Mouse (Mus musculus) ES-Bruce4 (cell line): ENCODE data around the gene Ctrl. TPM values are rescaled to one million over a fixed set of nuclear protein-coding genes. Genes with fewer than 3 reads are reported as not detected.

Experiments
- H3K27ac ChIP-seq: 2 replicates; pipeline ENCODE4 v1.5.1; 2012; ENCODE audit warnings: low read length, inconsistent platforms; ENCODE audit not compliant: insufficient read depth
- H3K27me3 ChIP-seq: 2 replicates; pipeline ENCODE4 v1.6.1; 2012; ENCODE audit warnings: mild to moderate bottlenecking, low read length, inconsistent platforms; ENCODE audit not compliant: control insufficient read depth, poor library complexity, insufficient read depth, severe bottlenecking
- H3K36me3 ChIP-seq: 2 replicates; pipeline ENCODE4 v1.6.1; 2012; ENCODE audit warnings: inconsistent platforms, mild to moderate bottlenecking, low read length, moderate library complexity; ENCODE audit not compliant: control insufficient read depth, poor library complexity, insufficient read depth, severe bottlenecking
- H3K4me1 ChIP-seq: one replicate; pipeline ENCODE4 v1.8.1; 2011; ENCODE audit warnings: low read length; ENCODE audit not compliant: control insufficient read depth, insufficient read depth
- H3K4me3 ChIP-seq: 2 replicates; pipeline ENCODE4 v1.5.1; 2011; ENCODE audit warnings: low read depth, mild to moderate bottlenecking, low read length
- H3K9ac ChIP-seq: 2 replicates; pipeline ENCODE4 v1.6.1; 2012; ENCODE audit warnings: low read depth, mild to moderate bottlenecking, inconsistent platforms; ENCODE audit not compliant: poor library complexity, severe bottlenecking
- H3K9me3 ChIP-seq: replicated peaks from 2 replicates; pipeline ENCODE4 v1.6.1; 2012; ENCODE audit warnings: mild to moderate bottlenecking, low read length, inconsistent platforms; ENCODE audit not compliant: control insufficient read depth, poor library complexity, insufficient read depth, severe bottlenecking
- CTCF ChIP-seq: IDR thresholded peaks from one replicate; pipeline ENCODE4 v1.8.1; 2011; ENCODE audit warnings: low read depth, low read length
- EP300 ChIP-seq: IDR thresholded peaks from 2 replicates; pipeline ENCODE4 v1.6.1; 2011; ENCODE audit warnings: low read depth, low read length; ENCODE audit not compliant: insufficient read depth
- POLR2A ChIP-seq: IDR thresholded peaks from one replicate; pipeline ENCODE4 v1.8.1; 2011; ENCODE audit warnings: low read length; ENCODE audit not compliant: insufficient read depth
- polyA plus RNA-seq: library from polyadenylated mRNA; stranded (reverse); fragments of >200 nt; gene quantifications from 2 replicates; pipeline ENCODE4 v1.2.4, GENCODE M21; 2011; ENCODE audit warnings: low read depth; ENCODE audit not compliant: missing spikeins, insufficient read depth, insufficient read length

Gene Ctrl
- polyA plus RNA-seq, 1 experiment, result 1.7 TPM

DNA sequence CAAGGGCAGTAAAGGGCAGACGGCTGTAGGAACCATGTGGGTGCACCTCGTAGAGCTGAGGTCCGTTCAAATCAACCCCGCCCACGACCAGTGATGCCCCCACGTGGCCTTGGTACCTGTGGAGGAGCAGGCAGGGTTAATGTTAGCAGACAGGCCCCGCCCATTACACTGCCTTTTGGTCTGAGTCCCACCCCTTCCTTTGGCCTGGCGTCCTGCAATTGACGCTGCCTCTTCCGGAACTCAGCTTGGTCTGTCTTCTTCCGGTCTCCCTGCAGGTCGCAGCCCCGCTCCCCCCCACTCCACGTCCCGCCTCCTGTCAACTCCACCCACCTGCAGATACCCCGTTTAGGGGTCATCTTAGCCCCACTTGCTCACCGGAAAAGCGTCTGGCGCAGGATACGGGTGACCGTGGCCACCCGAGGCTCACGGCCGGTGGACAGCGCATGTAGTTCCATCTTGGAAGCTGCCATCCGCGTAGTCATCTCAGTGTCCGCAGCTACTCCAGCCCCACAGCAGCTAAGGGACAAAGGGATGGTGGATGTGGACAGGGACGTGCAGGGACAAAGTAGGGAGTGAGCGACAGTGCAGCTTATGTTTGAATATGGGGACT lies 3.3 kb upstream of the Ctrl start:
- Histone ChIP-seq H3K9me3 (no peaks in the 10 kb centered on the region), H3K4me1 (no peaks in the 10 kb centered on the region), H3K9ac (peak overlapping the region; percentile 36), H3K36me3 (no peaks in the 10 kb centered on the region), H3K27ac (no peak overlapping the region), H3K4me3 (peak overlapping the region; percentile 73), H3K27me3 (no peaks in the 10 kb centered on the region)
- TF ChIP-seq CTCF (no peak), EP300 (peak; percentile 40; the same call in 1 of the 2 replicates), POLR2A (peak; percentile 4)

DNA sequence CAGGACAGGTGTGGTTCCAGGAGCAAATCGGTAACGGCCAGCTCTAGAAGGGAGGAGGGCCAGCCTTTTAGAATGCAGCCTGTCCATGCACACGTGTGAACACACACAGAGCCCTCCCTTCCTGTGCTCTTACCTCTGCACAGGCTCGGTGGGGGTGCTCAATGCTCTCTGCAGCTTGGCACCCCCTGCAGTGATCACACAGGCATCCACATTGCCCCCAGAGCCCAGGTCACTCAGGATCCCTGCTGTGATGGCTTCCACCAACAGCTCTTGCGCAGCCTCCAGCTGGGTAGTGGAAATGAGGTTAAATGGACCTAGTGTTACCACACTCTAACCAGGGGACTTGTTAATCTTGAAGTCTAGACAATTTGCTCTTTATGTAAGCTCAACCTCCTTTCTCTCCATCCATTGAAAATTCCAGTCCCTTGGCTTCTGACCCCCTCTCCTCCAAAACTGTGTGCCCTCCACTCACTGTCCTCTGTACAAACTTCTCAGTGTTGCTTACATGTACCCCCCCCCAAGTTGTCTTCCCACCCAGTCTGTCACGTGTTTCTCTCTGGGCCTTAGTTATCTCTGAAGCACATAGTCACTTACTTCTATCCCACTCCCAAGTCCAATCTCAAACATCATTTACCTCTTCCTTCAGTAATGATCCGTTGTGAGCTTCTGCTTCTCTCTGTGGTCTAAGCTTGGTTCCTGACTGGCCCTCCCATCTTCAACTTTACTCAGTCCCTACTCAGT lies 2.4 kb upstream of the Ctrl start:
- no peaks in the 10 kb centered on the region for H3K27me3 ChIP-seq

DNA sequence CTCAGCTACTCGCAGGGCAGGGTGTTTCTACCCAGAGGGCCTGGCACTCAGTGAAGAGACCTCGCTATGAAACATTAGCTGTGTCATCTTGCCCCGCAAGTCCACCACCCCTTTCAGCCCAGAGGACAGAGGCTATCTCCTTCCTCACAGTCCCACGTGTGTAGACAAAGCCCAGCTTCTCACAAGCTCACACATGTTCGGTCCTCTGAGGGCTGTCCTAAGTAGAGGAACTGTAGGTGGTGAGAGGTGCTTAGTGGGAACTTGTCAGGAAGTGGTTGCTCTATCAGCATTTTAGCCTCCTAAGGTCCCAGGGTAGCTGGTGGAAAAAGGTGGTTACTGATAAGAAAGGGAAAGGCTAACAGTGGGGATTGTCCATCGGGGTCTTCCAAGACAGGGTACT lies 1.4 kb upstream of the Ctrl start:
- Histone ChIP-seq H3K27me3 (no peaks in the 10 kb centered on the region), H3K9ac (no peak overlapping the region), H3K4me3 (no peak overlapping the region), H3K9me3 (no peaks in the 10 kb centered on the region), H3K4me1 (no peaks in the 10 kb centered on the region), H3K27ac (no peak overlapping the region), H3K36me3 (no peaks in the 10 kb centered on the region)
- TF ChIP-seq CTCF (no peak), EP300 (no peak)

More for the DNA sequence above, 2.4 kb upstream of the Ctrl start:
- Histone ChIP-seq H3K4me3 (peak overlapping the region; percentile 73), H3K27ac (no peak overlapping the region), H3K9ac (peak overlapping the region; percentile 36), H3K9me3 (no peaks in the 10 kb centered on the region), H3K4me1 (no peaks in the 10 kb centered on the region), H3K36me3 (no peaks in the 10 kb centered on the region)
- TF ChIP-seq EP300 (no peak), POLR2A (no peak), CTCF (no peak)

DNA sequence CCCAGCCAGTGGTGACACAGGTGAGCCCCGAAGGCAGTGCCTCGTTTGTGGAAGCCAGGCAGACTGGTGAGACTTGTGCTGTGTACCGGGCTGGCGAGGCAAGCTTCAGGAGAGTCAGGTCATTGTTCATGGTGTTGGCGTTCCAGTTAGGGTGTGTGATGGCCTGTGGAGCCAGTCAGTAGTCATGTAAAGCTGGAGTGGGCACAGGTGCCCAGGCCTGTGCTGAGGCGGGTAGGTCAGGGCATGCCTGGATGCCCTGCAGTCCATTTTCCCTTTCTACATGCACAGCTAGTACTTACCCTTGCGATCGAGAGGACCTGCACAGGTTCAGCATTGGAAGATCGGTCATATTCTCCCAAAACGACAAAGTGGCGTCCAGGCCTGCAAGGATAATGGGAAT lies 1.1 kb downstream of the Ctrl start:
- no peak overlapping the region for H3K27ac ChIP-seq
- H3K9ac ChIP-seq, result no peak overlapping the region
- no peaks in the 10 kb centered on the region for H3K36me3 ChIP-seq
- no peak overlapping the region for H3K4me3 ChIP-seq
- no peaks in the 10 kb centered on the region for H3K27me3 ChIP-seq
- no peaks in the 10 kb centered on the region for H3K4me1 ChIP-seq
- no peak for TF ChIP-seq EP300
- TF ChIP-seq CTCF, result no peak
- no peak for TF ChIP-seq POLR2A
- H3K9me3 ChIP-seq, result no peaks in the 10 kb centered on the region

DNA sequence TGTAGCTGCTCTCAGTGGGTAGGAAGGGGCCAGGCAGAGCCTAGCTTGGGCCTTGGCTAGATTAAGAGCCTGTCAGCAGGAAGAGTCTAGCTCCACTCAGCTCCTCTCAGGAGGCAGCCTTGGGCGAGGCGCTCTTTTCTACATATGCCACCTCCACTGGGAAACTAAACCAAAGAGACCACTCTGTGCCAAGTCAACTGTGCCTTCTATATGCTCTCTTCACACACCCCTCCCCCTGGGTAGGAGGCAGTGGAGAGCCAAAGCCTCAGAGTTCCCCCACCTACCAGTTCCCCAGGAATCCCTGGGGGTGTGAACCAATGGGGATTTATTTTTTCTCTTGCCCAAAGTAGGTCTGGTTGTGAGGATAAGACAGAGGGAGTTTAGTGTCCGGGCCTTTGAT lies 2.4 kb downstream of the Ctrl start:
- no peaks in the 10 kb centered on the region for H3K36me3 ChIP-seq
- no peak overlapping the region for H3K9ac ChIP-seq
- no peaks in the 10 kb centered on the region for H3K4me1 ChIP-seq
- no peaks in the 10 kb centered on the region for H3K27me3 ChIP-seq
- H3K4me3 ChIP-seq, result no peak overlapping the region
- no peak overlapping the region for H3K27ac ChIP-seq
- no peaks in the 10 kb centered on the region for H3K9me3 ChIP-seq
- TF ChIP-seq CTCF (no peak), EP300 (no peak), POLR2A (no peak)

DNA sequence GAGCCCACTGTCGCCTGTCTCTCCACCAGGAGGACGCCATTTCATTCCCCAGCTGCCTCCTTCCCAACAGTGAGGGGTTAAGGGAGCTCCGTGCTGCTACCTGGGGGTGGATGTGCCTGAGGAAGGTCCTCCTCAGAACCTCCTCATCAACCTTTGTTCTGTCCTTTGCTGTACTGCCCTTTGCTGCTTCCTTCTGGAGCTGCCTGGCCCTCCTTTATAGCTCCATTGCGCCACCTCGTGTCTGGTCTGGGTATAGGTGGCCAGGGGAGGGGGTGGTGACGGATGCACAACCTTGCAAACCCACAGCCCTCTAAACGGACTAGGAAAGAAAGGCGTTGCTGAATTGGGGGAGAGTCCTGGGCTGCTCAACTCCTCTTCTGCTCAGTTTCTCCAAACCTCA lies 3.1 kb downstream of the Ctrl start:
- H3K27me3 ChIP-seq, result no peaks in the 10 kb centered on the region
- H3K36me3 ChIP-seq, result no peaks in the 10 kb centered on the region
- H3K9me3 ChIP-seq, result no peaks in the 10 kb centered on the region
- H3K27ac ChIP-seq, result no peak overlapping the region
- no peaks in the 10 kb centered on the region for H3K4me1 ChIP-seq
- TF ChIP-seq EP300 (peak; percentile 17; the same call in 1 of the 2 replicates), CTCF (peak; percentile 98), POLR2A (no peak)
- no peak overlapping the region for H3K9ac ChIP-seq
- no peak overlapping the region for H3K4me3 ChIP-seq
